Mouse (Mus musculus) adrenal gland, postnatal 36 days (tissue): ENCODE measurements around the gene Gtsf1. TPM values are rescaled to one million over a fixed set of nuclear protein-coding genes. Genes with fewer than 3 reads are reported as not detected.

Source experiments
- DNase-seq, 2 experiments: peaks; one replicate each; pipeline ENCODE4 v3.0.0; 2021; ENCODE audit warnings: mixed read lengths in 1 of 2
- total RNA-seq, 2 experiments: library from RNA; stranded (reverse); gene quantifications; 2 replicates each; pipeline ENCODE4 v1.2.3; 2021

Gtsf1 gene
- total RNA-seq, 2 experiments from 2014 or later = not detected

GRCm38 (mm10) chr15:103377752-103378664, 52.3 kb downstream of the Gtsf1 start:
- peak in 1 of 2 experiments; percentile 40 for DNase-seq

- DNase-seq = no peak
Observed at GRCm38 (mm10) chr15:103376837-103377269, 53.4 kb downstream of the Gtsf1 start.

- DNase-seq = no peak
Observed at GRCm38 (mm10) chr15:103375112-103375800, 55.0 kb downstream of the Gtsf1 start.

- DNase-seq = no peak
Observed at GRCm38 (mm10) chr15:103372461-103372860, 57.8 kb downstream of the Gtsf1 start.

GRCm38 (mm10) chr15:103371741-103372140, 58.5 kb downstream of the Gtsf1 start:
- no peak for DNase-seq

GRCm38 (mm10) chr15:103371208-103371607, 59.1 kb downstream of the Gtsf1 start:
- DNase-seq = no peak

- DNase-seq = no peak
Observed at GRCm38 (mm10) chr15:103370462-103370861, 59.8 kb downstream of the Gtsf1 start.

GRCm38 (mm10) chr15:103369123-103369522, 61.1 kb downstream of the Gtsf1 start:
- DNase-seq = no peak

- no peak for DNase-seq
Observed at GRCm38 (mm10) chr15:103368179-103368940, 61.9 kb downstream of the Gtsf1 start.

GRCm38 (mm10) chr15:103366376-103367149, 63.7 kb downstream of the Gtsf1 start, which contains the start of gene Itga5:
TSS of gene Itga5 (minus strand) at chr15:103366763.
- peak; percentile 93 for DNase-seq

- DNase-seq = peak; percentile 60 to 67
Observed at GRCm38 (mm10) chr15:103365471-103366375, 64.5 kb downstream of the Gtsf1 start.

GRCm38 (mm10) chr15:103364761-103365160, 65.5 kb downstream of the Gtsf1 start:
- DNase-seq = no peak

GRCm38 (mm10) chr15:103363809-103364208, 66.5 kb downstream of the Gtsf1 start:
- DNase-seq = no peak

- DNase-seq = no peak
Observed at GRCm38 (mm10) chr15:103362950-103363349, 67.3 kb downstream of the Gtsf1 start.

GRCm38 (mm10) chr15:103362333-103362732, 67.9 kb downstream of the Gtsf1 start:
- DNase-seq = no peak

GRCm38 (mm10) chr15:103361269-103361668, 69.0 kb downstream of the Gtsf1 start:
- DNase-seq = no peak

GRCm38 (mm10) chr15:103359869-103360602, 70.2 kb downstream of the Gtsf1 start:
- peak; percentile 71 to 82 for DNase-seq

GRCm38 (mm10) chr15:103359122-103359510, 71.2 kb downstream of the Gtsf1 start:
- no peak for DNase-seq

GRCm38 (mm10) chr15:103358278-103359121, 71.8 kb downstream of the Gtsf1 start:
- peak; percentile 79 to 83 for DNase-seq
